Mouse (Mus musculus): ENCODE measurements around the gene Cela1. TPM values are rescaled to one million over a fixed set of nuclear protein-coding genes. Genes with fewer than 3 reads are reported as not detected.
A peak's percentile ranks its signal among the peaks of the same experiment; 100 is the strongest.

The Cela1 gene
- polyA plus RNA-seq, 1 experiment, result 0.08 TPM

DNA sequence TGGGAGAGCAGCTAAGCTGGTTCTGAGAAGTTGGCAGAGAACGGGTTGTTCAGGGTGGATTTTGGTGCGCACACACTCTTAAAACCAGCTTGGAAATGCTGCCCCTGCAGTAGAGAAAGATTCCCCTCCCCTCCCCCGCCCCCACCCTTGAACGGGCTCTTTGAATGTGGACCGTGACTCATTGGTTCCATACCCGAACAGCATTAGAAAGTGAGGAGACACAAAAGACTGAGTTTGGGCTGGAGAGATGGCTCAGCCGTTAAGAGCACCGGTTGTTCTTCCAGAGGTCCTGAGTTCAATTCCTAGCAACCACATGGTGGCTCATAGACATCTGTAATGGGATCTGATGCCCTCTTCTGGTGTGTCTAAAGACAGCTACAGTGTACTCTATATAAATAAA is 17.7 kb downstream of the Cela1 start:
- H3K9me3 ChIP-seq (ENCODE audit: control insufficient read depth, low read length), result no peaks in the 10 kb centered on the region
- no peaks in the 10 kb centered on the region for H3K36me3 ChIP-seq (ENCODE audit: control insufficient read depth)
- H3K27me3 ChIP-seq (ENCODE audit: control insufficient read depth), result peaks cover 22% of the 10 kb centered on the region
- peaks cover 53% of the 10 kb centered on the region for H3K4me1 ChIP-seq (ENCODE audit: control insufficient read depth)
- TF ChIP-seq GATA1 (IDR thresholded peaks at IDR 0.05; ENCODE audit: low read length), result no peak
- no peak for TF ChIP-seq TAL1 (IDR thresholded peaks at IDR 0.05; ENCODE audit: low read length)
- H3K4me3 ChIP-seq (replicated peaks), result no peak overlapping the region

DNA sequence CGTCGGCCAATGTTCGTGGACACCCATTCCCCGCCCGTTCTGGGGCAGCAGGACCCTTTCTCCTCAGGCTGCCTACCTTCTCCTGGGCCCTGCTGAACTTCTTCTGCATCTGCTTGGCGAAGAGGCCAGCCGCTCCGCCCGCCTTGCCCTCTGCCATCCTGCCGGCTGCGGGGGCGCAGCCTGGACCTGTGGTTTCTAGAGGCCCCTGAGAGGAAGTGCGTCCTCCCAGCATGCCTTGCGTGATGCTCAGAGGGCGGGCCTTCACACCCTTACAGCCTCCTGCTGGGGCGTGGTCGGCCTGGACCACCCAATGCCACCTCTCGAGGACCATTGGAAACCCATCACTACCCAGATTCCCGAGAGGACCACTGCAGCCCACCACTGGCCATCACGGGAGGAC is 18.4 kb downstream of the Cela1 start, which contains the start of gene Bin2:
Bin2 (minus strand) TSS at position 217 of the 400 bp plus-strand sequence.
- Histone ChIP-seq H3K9me3 (ENCODE audit: control insufficient read depth, low read length) (no peaks in the 10 kb centered on the region), H3K27me3 (ENCODE audit: control insufficient read depth) (peaks cover 22% of the 10 kb centered on the region), H3K4me1 (ENCODE audit: control insufficient read depth) (peaks cover 50% of the 10 kb centered on the region), H3K4me3 (replicated peaks) (peak within 1 kb of the TSS; percentile 71), H3K36me3 (ENCODE audit: control insufficient read depth) (no peaks in the 10 kb centered on the region)
- TF ChIP-seq GATA1 (IDR thresholded peaks at IDR 0.05; ENCODE audit: low read length) (no peak), TAL1 (IDR thresholded peaks at IDR 0.05; ENCODE audit: low read length) (no peak)

DNA sequence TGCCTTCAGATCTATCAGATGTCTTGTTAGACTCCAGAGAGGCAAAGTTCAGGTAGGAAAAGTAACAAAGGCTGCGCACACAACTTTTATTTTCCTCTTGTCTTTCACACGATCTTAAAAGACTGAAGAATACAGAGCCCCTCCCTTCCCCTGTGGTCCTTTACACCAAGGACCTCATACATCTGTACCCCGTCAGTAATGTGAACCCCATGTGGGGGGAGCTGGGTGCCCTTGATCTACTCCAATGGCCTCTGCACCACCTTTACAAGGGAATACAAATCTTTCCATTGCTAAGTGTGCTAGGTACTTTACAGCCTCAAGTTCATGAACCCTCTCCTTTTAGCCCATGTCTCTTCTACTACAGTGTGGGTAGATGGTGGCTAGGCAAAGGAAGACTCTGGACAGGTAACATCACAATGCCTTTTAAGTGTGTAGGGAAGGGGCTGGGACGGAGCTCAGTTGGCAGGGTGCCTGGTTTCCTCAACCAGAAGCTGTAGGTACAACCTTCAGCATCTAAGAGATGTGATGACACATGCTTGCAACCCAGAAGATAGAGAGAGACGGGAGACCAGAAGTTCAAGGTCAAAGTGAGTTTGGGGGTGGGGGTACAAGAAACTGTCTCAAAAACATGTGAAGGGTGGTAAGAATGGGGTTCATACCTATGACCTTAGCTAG is 19.7 kb downstream of the Cela1 start:
- Histone ChIP-seq H3K4me3 (replicated peaks) (no peak overlapping the region), H3K36me3 (ENCODE audit: control insufficient read depth) (no peaks in the 10 kb centered on the region), H3K9me3 (ENCODE audit: control insufficient read depth, low read length) (no peaks in the 10 kb centered on the region), H3K27me3 (ENCODE audit: control insufficient read depth) (peaks cover 22% of the 10 kb centered on the region), H3K4me1 (ENCODE audit: control insufficient read depth) (peaks cover 37% of the 10 kb centered on the region)
- TF ChIP-seq GATA1 (IDR thresholded peaks at IDR 0.05; ENCODE audit: low read length) (no peak), TAL1 (IDR thresholded peaks at IDR 0.05; ENCODE audit: low read length) (no peak)

DNA sequence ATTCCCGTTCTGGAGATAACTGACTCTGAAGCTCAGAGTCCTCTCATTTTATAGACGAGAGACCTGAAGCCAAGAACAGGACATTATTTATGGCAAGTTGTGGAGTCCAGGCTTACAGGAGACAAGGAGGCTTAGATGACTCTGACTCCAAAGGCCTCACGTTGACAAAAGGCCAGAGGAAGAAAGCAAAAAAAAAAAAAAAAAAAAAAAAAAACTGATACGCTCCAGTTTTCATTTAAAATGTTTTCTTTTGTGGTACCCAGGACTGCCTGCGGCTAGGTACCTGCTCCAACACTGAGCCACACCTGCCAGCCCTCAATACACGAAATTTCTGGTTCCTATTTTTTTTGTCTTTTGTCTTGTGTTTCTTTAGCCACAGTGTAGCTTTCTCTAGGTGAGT is 20.3 kb downstream of the Cela1 start:
- TF ChIP-seq TAL1 (IDR thresholded peaks at IDR 0.05; ENCODE audit: low read length) (no peak), GATA1 (IDR thresholded peaks at IDR 0.05; ENCODE audit: low read length) (no peak)
- H3K4me1 ChIP-seq (ENCODE audit: control insufficient read depth), result peaks cover 37% of the 10 kb centered on the region

DNA sequence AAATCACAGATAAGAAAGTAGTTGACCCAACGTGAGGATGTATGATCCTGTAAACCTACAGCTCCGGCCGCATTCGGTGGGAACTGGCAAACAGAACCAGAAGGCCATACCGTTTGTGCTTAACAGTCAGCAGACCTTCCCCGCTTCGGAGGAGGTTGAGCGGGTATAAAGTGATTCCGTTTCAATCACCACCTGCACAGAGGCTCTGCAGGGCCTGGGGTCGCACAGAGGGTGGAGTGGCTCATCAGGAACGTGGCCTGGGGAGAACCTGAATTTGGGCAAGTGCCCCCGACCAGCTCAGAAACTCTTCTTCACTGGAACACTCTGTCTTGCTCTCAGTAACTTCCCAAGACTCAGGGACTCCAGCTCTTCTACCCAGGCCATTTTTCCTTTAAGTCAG is 20.9 kb downstream of the Cela1 start:
- TF ChIP-seq GATA1 (IDR thresholded peaks at IDR 0.05; ENCODE audit: low read length) (no peak), TAL1 (IDR thresholded peaks at IDR 0.05; ENCODE audit: low read length) (no peak)
- Histone ChIP-seq H3K27me3 (ENCODE audit: control insufficient read depth) (peaks cover 22% of the 10 kb centered on the region), H3K4me1 (ENCODE audit: control insufficient read depth) (peaks cover 37% of the 10 kb centered on the region), H3K4me3 (replicated peaks) (no peak overlapping the region), H3K9me3 (ENCODE audit: control insufficient read depth, low read length) (no peaks in the 10 kb centered on the region), H3K36me3 (ENCODE audit: control insufficient read depth) (no peaks in the 10 kb centered on the region)

More for the DNA sequence above, 20.3 kb downstream of the Cela1 start:
- H3K9me3 ChIP-seq (ENCODE audit: control insufficient read depth, low read length), result no peaks in the 10 kb centered on the region
- no peaks in the 10 kb centered on the region for H3K36me3 ChIP-seq (ENCODE audit: control insufficient read depth)
- H3K27me3 ChIP-seq (ENCODE audit: control insufficient read depth), result peaks cover 22% of the 10 kb centered on the region
- no peak overlapping the region for H3K4me3 ChIP-seq (replicated peaks)

DNA sequence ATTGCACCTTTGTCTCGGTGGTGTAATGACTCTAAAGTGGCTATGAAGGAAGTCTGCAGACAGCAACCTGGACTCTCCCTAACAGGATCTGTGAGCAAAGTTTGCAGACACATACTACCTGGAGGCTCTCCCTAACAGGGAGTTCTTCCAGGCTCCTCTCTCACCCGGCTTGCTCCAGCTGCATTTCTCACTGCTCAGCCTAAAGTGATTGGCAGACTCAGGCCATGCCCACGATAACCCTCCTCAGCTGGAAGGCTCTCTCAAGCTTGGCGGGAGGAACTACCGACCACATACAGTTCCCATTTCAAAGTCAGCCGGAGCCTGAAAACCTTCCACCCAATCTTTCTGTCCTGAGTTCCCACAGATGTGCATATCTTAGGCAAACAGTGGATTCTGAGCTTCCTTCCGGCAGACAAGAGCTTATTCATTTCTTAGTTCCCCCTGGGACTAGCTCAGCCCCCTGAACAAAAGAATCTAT is 21.5 kb downstream of the Cela1 start:
- Histone ChIP-seq H3K4me1 (ENCODE audit: control insufficient read depth) (peaks cover 37% of the 10 kb centered on the region), H3K36me3 (ENCODE audit: control insufficient read depth) (no peaks in the 10 kb centered on the region), H3K4me3 (replicated peaks) (no peak overlapping the region), H3K27me3 (ENCODE audit: control insufficient read depth) (peaks cover 22% of the 10 kb centered on the region), H3K9me3 (ENCODE audit: control insufficient read depth, low read length) (no peaks in the 10 kb centered on the region)
- no peak for TF ChIP-seq TAL1 (IDR thresholded peaks at IDR 0.05; ENCODE audit: low read length)
- no peak for TF ChIP-seq GATA1 (IDR thresholded peaks at IDR 0.05; ENCODE audit: low read length)

DNA sequence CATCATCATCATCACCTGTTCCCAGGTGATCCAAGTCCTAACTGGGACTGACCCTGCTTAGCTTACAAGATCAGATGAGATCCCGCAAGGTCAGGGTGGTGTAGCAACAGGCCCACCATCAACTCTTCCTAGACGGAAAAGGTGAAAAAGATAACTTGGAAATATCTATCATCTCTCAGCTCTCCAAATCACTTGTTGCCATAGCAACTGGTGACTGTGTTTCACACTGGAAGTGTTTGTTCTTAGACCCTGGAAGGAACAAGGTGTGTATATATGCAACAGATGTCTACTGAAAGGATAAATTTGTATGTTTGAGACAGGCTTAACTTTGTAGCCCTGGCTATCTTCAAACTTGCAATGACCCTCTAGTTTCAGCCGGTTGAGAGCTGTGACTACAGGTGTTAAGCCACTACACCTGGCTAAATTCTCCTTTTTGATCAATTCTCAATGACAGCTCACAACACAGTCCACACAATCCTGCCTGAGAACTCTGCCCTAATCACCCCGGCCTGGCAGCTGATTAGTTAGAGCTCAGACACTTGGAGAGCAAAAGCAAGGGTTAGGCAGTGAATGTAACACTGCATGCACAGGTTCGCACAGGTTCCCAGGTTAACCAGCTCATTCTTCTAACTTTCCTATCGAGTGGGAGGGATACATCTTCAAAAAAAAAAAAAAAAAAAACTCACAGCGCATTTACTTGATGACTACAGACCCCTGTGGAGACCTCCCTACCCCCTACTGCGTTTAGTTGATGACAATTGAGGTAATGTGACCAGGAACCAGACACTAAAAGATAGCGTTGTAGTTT is 22.1 kb downstream of the Cela1 start:
- peaks cover 37% of the 10 kb centered on the region for H3K4me1 ChIP-seq (ENCODE audit: control insufficient read depth)
- H3K4me3 ChIP-seq (replicated peaks), result no peak overlapping the region
- no peaks in the 10 kb centered on the region for H3K36me3 ChIP-seq (ENCODE audit: control insufficient read depth)
- TF ChIP-seq GATA1 (IDR thresholded peaks at IDR 0.05; ENCODE audit: low read length) (no peak), TAL1 (IDR thresholded peaks at IDR 0.05; ENCODE audit: low read length) (no peak)
- H3K9me3 ChIP-seq (ENCODE audit: control insufficient read depth, low read length), result no peaks in the 10 kb centered on the region
- peaks cover 22% of the 10 kb centered on the region for H3K27me3 ChIP-seq (ENCODE audit: control insufficient read depth)

DNA sequence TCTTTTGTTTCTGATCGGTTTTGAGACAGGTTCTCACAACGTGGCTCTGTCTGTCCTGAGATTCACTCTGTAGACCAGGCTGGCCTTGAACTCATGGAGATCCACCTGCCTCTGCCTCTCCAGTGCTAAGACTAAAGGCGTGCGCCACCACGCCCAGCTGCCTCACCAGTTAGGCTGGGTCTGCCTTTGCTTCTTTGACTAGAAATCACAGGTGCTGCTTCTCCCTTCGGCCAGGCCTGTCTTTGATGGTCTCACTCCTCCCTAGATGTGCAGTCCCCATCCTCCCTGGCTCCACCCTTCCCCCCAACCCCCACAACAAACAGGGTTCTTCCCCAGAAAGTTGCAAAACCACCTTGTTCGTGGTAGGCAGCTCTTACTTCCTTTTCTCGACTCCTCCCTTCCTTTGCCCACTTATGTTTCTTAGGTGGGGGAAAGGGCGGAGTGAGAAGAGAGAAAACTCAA is 22.9 kb downstream of the Cela1 start:
- H3K27me3 ChIP-seq (ENCODE audit: control insufficient read depth), result peaks cover 22% of the 10 kb centered on the region
- H3K9me3 ChIP-seq (ENCODE audit: control insufficient read depth, low read length), result no peaks in the 10 kb centered on the region
- no peak overlapping the region for H3K4me3 ChIP-seq (replicated peaks)
- TF ChIP-seq TAL1 (IDR thresholded peaks at IDR 0.05; ENCODE audit: low read length) (no peak), GATA1 (IDR thresholded peaks at IDR 0.05; ENCODE audit: low read length) (no peak)
- H3K4me1 ChIP-seq (ENCODE audit: control insufficient read depth), result peaks cover 37% of the 10 kb centered on the region
- H3K36me3 ChIP-seq (ENCODE audit: control insufficient read depth), result no peaks in the 10 kb centered on the region

DNA sequence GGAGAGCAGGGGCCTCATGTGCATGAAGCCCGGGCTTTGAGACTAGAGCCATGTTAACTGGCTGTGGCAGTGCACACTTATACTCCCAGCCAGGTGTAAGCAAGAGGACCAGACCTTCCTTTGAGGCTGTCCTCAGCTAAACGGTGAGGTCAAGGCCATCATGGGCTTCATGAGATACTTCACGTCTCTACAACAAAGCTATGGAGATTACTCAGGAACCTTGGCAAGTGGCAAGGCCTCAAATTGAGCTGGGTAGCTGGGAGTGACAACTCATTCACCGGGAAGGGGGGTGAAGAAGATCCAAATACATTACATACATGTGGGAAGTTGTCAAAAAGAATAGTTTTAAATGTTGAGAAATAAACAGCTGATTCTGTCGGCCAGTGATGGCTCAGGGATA is 26.9 kb downstream of the Cela1 start:
- H3K27me3 ChIP-seq (ENCODE audit: control insufficient read depth), result no peaks in the 10 kb centered on the region
- peaks cover 2% of the 10 kb centered on the region for H3K36me3 ChIP-seq (ENCODE audit: control insufficient read depth)
- TF ChIP-seq TAL1 (IDR thresholded peaks at IDR 0.05; ENCODE audit: low read length), result no peak
- no peak for TF ChIP-seq GATA1 (IDR thresholded peaks at IDR 0.05; ENCODE audit: low read length)
- H3K4me3 ChIP-seq (replicated peaks), result no peak overlapping the region
- no peaks in the 10 kb centered on the region for H3K9me3 ChIP-seq (ENCODE audit: control insufficient read depth, low read length)
- H3K4me1 ChIP-seq (ENCODE audit: control insufficient read depth), result peaks cover 7% of the 10 kb centered on the region; the same call in 1 of the 2 replicates
